Mouse (Mus musculus): ENCODE measurements around the gene Mapk8ip2.

The Mapk8ip2 gene

DNA sequence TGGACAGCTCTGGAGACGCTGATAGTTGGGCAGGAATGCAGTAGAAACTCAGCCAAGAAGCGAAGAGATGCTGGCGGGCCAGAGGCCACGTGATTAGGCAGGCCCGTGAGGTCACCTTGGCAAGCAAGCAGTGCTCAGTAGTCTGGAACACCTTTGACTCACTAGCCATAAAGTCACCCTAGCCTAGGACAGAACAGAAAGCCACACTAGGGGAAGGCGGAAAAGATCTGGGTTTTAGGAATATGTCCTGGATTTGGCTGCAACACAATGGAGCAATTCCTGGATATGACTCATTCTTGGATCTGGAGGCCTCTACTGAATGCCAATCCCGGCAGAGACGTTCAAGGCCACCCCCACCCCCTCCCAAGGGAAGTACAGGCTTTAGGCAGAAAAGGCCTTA lies 26.9 kb downstream of the Mapk8ip2 start:
- in situ Hi-C loops (cut with MboI) = no loop called here

DNA sequence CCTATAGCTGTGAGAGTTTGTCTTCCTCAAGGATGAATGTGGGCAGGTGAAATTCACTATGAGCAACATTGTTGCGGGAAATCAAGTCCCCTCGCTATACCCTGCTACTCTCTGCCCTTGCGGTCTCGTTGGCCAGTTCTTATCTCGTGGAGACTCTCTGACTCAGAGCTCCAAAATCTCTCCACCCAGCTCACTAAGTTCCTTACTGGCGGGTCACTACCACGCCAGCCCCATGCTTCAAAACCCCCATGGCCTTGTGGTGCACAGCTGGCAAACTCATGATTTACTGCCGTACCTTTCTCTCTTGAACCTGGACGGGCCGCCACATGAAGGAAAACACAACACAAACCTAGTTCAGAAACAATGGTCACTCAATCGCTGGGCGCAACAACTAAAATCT lies 34.5 kb downstream of the Mapk8ip2 start:
- in situ Hi-C loops (cut with MboI) = no loop called here

DNA sequence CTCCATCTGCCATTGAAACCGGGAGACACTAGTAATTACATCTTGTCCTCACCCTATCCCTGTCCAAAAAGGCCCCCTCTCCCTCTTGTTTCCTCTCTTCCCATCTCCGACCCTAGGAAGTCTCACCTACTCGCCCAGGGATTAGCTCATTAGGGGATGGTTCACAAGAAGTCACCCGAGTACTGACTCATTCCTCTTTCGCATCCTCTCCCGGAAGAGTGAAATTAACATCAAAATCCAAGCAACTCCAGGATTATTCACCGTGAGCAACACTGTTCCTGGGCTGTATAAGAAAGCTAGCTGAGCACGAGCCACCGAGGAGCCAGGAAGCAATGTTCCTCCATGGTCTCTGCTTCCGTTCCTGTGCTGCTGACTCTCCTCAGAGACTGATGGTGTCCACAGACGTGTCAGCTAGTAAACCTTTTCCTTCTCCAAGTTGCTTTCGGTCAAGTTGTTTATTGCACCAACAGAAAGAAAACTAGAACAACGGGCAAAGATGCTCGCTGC lies 35.0 kb downstream of the Mapk8ip2 start:
- in situ Hi-C loops (cut with MboI) = no loop called here

DNA sequence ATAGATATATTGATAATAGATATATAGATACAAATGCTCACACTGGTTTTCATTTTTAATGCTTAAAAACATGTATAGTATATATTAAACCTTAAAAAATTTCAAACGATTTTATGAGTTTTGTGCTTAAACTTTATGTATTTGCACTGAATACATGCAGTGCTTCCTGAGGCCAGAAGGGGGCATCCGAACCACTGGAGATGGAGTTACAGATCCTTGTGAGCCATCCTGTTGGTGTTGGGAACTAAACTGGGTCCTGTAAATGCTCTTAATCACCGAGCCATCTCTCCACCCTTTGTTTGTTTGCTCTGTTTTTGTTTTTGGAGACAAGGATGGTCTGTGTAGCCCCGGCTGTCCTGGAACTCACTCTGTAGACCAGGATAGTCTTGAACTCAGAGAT lies 41.3 kb downstream of the Mapk8ip2 start:
- in situ Hi-C loops (cut with MboI) = no loop called here

DNA sequence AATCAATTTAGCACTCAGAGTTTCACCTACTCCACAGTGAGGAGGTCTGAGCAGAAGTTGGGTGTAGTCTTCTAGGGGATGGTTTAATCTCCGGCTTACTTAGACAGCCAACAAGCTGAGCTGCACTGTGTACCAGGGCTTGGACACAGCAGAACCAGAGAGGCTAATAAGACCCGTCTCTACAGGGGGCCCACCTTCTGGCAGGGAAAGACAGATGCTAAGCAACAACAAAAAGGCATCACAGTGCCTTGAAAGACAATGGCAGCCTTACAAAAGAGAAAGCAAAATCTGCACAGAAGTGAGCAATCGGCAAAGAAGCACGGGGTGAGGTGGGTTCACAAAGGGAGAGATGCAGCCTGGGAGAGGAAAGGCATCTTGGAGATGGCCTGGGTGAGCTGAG lies 42.4 kb downstream of the Mapk8ip2 start:
- in situ Hi-C loops (cut with MboI) = no loop called here

DNA sequence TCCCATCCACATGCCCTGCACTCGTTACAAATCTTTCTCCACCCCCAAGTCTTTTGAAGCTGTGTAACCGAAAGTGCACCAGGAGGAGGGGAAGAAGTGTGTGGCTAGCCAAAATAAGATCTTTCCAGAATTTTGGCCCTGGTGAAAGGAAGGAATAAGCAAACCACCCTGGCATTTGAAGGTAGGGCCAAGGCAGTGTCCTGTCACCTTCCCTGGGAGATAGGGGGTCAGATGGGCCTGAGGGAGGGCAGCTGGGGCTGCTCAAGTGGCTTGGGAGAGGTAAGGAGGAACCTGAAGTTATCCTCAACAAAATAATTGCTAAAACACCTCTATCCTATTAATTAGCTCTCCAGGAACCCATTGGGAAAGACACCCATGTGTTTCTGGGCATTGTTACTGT lies 43.1 kb downstream of the Mapk8ip2 start:
- in situ Hi-C loops (cut with MboI) = no loop called here

DNA sequence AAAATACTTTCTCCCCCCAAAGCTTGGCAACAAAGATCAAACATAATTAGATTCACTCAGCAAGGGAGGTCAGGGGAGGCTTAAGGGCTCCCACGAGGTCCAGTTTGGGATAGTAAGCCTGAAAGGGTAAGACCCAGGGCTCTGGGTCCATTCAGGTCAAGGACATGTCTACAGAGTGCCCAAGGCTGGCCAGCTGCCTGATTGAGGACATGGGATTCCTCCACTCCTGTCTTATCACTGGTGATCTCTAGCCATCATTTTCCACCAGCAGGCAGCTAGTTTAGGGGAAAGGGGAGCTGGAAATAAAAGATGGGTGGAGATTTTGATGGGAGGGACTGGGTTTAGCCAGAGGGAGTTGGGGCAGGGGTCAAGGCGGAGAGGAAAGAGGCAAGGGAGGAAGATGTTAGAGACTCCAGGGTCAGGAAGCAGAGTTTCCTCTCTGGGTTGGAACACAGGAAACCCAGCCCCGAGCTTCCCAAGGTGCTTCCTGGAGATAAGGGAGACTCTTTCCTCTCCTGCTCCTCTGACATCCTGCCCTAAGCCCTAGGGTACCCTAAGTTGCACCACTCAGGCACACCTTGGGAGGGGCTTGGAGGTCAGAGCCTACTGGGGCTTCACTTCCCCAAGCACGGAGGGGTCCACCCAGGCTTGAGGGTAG lies 43.8 kb downstream of the Mapk8ip2 start:
- in situ Hi-C loops (cut with MboI) = no loop called here

DNA sequence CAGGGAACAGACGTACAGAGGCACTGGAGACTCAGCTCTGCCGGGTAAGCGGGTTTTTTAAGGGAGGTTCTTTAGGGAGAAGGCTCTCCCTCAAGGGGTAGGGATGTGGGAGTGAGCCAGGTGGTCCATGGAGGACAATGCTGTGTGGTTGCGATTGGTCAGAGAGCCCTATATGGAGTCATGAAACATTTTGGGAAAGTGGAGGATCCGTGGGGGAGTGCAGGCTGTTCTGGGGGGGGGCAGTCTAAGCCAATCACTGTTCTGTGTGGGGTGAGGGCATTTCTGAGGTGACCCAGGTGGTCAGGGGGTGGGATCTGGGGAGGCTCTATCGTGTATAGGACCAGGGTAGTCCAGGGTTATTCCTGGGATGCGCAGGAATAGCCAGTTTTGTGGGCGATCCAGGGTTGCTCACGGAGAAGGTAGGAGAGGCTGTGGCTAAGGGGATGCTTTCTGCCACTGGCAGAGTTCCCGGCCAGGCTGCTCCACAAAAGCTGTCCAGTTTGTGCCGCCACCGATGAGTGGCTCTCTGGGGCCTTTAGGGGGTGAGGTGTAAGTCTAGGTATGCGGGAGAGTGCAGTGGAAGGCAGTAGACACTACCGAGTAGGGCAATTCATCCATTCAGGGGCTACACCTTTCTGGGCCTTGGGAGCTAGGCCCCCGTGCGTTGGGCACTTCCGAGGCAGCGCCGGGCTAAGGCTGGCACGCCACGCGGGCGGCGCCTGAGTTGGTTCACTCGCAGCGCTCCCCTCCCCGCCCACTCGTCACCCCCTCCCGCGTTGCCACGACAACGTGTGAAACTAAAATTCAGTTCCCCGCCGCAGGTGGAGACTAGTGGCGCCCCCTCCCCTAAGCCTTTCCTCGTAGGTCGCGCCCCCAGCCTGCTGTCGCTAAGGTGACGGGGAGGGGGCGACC lies 44.6 kb downstream of the Mapk8ip2 start:
- in situ Hi-C loops (cut with MboI) = no loop called here

DNA sequence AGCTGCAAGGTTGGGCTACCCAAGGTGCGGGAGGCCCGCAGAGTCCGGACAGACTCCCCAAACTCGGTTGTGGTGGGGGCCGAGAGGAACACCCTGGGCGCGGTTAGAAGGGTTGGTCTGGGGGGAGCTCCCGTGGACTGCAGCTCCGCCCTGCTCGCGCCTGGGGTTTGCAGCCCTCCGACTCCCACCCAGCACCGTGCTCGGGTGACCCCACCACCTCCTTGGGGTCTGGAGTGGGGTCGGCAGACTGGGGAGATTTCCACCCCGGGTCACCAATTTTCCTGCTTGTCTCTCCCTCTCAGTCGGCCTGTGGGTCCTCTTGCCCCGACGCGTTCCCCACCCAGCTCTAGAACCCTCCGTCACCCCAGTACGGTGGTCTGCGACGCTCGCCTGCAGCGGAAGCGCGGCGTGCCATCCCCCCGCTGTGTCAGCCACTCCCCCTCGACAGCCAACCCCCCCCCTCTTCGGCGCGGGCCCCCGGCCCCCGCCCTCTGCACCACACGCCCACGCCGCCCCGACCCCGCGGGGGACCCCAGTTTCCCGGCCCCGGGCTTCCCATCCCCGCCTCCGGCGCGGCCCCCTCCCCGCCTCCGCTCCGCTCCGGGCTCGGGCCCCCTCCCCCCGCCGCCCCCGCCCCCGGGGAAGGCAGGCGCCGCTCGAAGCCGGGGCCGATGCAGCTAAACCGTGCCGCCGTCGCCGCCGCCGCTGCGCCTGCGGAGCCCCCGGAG lies 45.4 kb downstream of the Mapk8ip2 start, which contains the start of gene Shank3:
Shank3 (plus strand) TSS at position 663 of the 728 bp plus-strand sequence.
- in situ Hi-C loops (cut with MboI) = no loop called here

DNA sequence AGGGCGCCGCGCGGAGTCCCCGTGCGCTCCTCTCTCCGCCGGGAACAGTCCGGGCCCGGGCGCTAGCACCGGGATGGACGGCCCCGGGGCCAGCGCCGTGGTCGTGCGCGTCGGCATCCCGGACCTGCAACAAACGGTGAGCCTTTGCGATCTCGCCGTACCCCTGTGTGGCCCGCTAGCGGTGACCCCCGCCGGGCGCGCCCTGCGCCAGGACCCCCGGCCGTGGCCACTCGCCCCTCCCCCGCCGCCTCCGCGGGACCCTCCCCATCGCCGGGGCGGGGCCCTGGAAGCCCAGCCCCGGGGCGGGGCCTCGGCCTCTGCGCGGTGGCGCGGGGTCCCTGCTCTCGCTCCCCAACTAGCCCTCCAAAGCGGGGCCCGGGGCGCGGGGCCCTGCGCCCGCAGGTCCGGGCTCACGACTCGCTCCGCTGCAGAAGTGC lies 46.1 kb downstream of the Mapk8ip2 start:
- in situ Hi-C loops (cut with MboI) = no loop called here

DNA sequence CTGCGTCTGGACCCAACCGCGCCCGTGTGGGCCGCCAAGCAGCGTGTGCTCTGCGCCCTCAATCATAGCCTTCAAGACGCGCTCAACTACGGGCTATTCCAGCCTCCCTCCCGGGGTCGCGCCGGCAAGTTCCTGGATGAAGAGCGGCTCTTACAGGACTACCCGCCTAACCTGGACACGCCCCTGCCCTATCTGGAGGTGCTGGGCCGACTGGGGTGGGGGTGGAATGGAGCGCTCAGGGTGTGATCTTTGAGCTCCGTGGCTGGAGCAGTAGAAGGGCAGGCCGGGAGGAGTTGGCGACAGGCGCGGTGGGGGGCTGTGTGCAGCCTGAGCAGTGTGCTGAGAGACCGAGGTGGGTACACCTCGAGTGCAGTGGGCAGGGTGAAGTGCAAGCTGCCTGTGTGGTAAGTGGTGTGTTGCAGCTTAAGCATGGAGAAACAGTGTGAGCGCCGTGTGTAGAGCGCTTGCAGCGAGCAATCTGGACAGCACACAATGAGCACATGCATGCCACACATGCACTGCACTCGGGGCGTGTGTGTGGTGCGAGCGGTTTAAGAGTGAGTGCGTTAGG lies 46.6 kb downstream of the Mapk8ip2 start:
- in situ Hi-C loops (cut with MboI) = no loop called here

DNA sequence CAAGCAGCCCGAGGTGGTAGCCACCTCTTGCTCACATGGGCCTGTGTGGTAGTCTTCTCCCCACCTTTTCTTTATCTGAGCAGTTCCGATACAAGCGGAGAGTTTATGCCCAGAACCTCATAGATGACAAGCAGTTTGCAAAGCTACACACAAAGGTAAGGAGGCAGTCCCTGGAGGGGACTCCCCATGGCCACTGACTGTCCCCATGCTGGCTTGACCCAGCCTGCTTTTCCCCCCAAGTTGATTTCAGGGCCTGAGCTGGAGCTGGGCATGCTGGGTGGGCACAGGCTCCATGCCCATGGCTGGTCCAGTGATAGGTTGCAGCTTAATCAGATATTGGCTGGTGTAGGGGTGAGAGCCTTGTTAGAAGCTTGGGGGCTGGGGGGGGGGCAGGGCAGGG lies 47.6 kb downstream of the Mapk8ip2 start:
- in situ Hi-C loops (cut with MboI) = no loop called here

DNA sequence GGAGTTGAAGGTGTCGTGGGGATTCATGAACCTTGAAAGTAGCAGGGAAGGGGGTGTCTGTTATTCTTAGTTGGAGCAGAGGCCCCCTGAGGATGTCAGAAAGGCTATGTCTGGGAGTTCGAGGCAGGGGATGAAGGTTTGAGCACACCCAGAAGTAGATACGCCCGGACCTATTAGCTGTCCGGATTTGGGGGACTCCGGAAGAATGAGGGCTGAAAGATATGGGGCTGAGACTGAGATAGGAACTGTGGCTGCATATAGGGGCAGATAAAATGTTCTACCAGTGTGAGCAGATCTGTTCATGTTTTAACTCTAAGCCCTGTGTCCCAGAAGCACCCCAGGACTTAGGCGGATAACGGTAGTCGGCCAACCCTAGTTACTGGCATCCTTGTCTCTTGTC lies 51.1 kb downstream of the Mapk8ip2 start:
- in situ Hi-C loops (cut with MboI) = no loop called here

DNA sequence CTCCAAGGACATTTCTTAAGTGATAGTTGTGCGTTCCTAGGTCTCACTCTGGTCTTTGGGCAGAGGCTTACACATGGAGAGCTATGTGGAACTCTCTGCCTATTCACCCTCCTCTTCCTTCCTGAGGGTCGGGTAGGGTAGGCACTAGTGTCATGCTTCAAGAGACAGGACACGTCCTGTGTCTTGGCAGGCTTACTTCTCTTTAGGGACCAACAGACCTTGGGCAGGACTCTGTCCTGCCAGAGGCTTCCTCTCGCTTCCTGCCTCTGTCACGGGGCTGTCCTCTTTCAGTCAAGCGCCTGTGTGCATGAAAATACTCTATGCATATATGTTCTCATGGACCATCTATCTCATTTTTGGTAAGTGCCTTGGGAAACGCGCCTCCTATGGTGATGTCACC lies 54.0 kb downstream of the Mapk8ip2 start:
- in situ Hi-C loops (cut with MboI) = no loop called here

DNA sequence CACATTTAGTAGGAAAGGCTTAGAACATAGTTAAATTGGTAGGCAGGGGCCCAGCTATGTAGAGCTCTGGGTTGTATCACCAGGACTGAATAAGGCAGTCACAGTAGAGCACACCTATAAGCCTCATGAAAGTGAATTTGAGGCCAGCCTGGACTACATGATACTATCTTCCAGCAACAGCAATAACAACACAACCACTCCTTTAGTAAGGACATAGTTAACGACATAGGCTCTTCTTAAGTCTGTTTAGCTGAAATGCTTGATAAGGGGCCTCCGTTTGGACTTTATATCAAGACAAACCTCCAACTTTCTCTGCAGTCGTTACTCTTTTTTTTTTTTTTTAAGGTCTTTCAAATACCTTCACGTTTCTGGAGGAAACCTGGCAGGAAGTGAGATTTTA lies 59.0 kb downstream of the Mapk8ip2 start:
- in situ Hi-C loops (cut with MboI) = no loop called here

All from mature B cell (primary cell).